Mouse (Mus musculus): ENCODE measurements around the gene Ttc7b. TPM values are rescaled to one million over a fixed set of nuclear protein-coding genes. Genes with fewer than 3 reads are reported as not detected.

Gene Ttc7b
- total RNA-seq, 2 experiments from 2014 or later, result 6.3 to 7.9 TPM

- ATAC-seq (replicated peaks; ENCODE audit: low FRiP score, low TSS enrichment, poor library complexity, severe bottlenecking), result no peak
Observed at GRCm38 (mm10) chr12:100469503-100470293, 50.9 kb downstream of the Ttc7b start.

- no peak for ATAC-seq (replicated peaks; ENCODE audit: low FRiP score, low TSS enrichment, poor library complexity, severe bottlenecking)
Observed at GRCm38 (mm10) chr12:100465101-100465715, 55.4 kb downstream of the Ttc7b start.

GRCm38 (mm10) chr12:100457701-100458100 is 62.9 kb downstream of the Ttc7b start:
- no peak for ATAC-seq (replicated peaks; ENCODE audit: low FRiP score, low TSS enrichment, poor library complexity, severe bottlenecking)

GRCm38 (mm10) chr12:100456257-100456975 is 64.2 kb downstream of the Ttc7b start:
- ATAC-seq (replicated peaks; ENCODE audit: low FRiP score, low TSS enrichment, poor library complexity, severe bottlenecking), result no peak

- ATAC-seq (replicated peaks; ENCODE audit: low FRiP score, low TSS enrichment, poor library complexity, severe bottlenecking), result no peak
Observed at GRCm38 (mm10) chr12:100455453-100455852, 65.2 kb downstream of the Ttc7b start.

- ATAC-seq (replicated peaks; ENCODE audit: low FRiP score, low TSS enrichment, poor library complexity, severe bottlenecking), result no peak
Observed at GRCm38 (mm10) chr12:100447701-100448277, 72.8 kb downstream of the Ttc7b start.

- no peak for ATAC-seq (replicated peaks; ENCODE audit: low FRiP score, low TSS enrichment, poor library complexity, severe bottlenecking)
Observed at GRCm38 (mm10) chr12:100447161-100447560, 73.5 kb downstream of the Ttc7b start.

GRCm38 (mm10) chr12:100445686-100446085 is 74.9 kb downstream of the Ttc7b start:
- ATAC-seq (replicated peaks; ENCODE audit: low FRiP score, low TSS enrichment, poor library complexity, severe bottlenecking), result no peak

- ATAC-seq (replicated peaks; ENCODE audit: low FRiP score, low TSS enrichment, poor library complexity, severe bottlenecking), result no peak
Observed at GRCm38 (mm10) chr12:100445271-100445670, 75.4 kb downstream of the Ttc7b start.

- no peak for ATAC-seq (replicated peaks; ENCODE audit: low FRiP score, low TSS enrichment, poor library complexity, severe bottlenecking)
Observed at GRCm38 (mm10) chr12:100444671-100445165, 75.9 kb downstream of the Ttc7b start.

GRCm38 (mm10) chr12:100443452-100443851 is 77.2 kb downstream of the Ttc7b start:
- ATAC-seq (replicated peaks; ENCODE audit: low FRiP score, low TSS enrichment, poor library complexity, severe bottlenecking), result no peak

- no peak for ATAC-seq (replicated peaks; ENCODE audit: low FRiP score, low TSS enrichment, poor library complexity, severe bottlenecking)
Observed at GRCm38 (mm10) chr12:100441609-100442008, 79.0 kb downstream of the Ttc7b start.

- no peak for ATAC-seq (replicated peaks; ENCODE audit: low FRiP score, low TSS enrichment, poor library complexity, severe bottlenecking)
Observed at GRCm38 (mm10) chr12:100439883-100440282, 80.7 kb downstream of the Ttc7b start.

GRCm38 (mm10) chr12:100439145-100439755 is 81.4 kb downstream of the Ttc7b start:
- no peak for ATAC-seq (replicated peaks; ENCODE audit: low FRiP score, low TSS enrichment, poor library complexity, severe bottlenecking)

- no peak for ATAC-seq (replicated peaks; ENCODE audit: low FRiP score, low TSS enrichment, poor library complexity, severe bottlenecking)
Observed at GRCm38 (mm10) chr12:100438509-100438908, 82.1 kb downstream of the Ttc7b start.

GRCm38 (mm10) chr12:100437862-100438261 is 82.8 kb downstream of the Ttc7b start:
- ATAC-seq (replicated peaks; ENCODE audit: low FRiP score, low TSS enrichment, poor library complexity, severe bottlenecking), result no peak

GRCm38 (mm10) chr12:100435763-100436162 is 84.9 kb downstream of the Ttc7b start:
- no peak for ATAC-seq (replicated peaks; ENCODE audit: low FRiP score, low TSS enrichment, poor library complexity, severe bottlenecking)

- ATAC-seq (replicated peaks; ENCODE audit: low FRiP score, low TSS enrichment, poor library complexity, severe bottlenecking), result no peak
Observed at GRCm38 (mm10) chr12:100431830-100432229, 88.8 kb downstream of the Ttc7b start.

GRCm38 (mm10) chr12:100429414-100430114 is 91.1 kb downstream of the Ttc7b start:
- ATAC-seq (replicated peaks; ENCODE audit: low FRiP score, low TSS enrichment, poor library complexity, severe bottlenecking), result no peak
